Mouse (Mus musculus): ENCODE data around the gene Foxk1.
A peak's percentile ranks its signal among the peaks of the same experiment; 100 is the strongest.

Gene Foxk1

DNA sequence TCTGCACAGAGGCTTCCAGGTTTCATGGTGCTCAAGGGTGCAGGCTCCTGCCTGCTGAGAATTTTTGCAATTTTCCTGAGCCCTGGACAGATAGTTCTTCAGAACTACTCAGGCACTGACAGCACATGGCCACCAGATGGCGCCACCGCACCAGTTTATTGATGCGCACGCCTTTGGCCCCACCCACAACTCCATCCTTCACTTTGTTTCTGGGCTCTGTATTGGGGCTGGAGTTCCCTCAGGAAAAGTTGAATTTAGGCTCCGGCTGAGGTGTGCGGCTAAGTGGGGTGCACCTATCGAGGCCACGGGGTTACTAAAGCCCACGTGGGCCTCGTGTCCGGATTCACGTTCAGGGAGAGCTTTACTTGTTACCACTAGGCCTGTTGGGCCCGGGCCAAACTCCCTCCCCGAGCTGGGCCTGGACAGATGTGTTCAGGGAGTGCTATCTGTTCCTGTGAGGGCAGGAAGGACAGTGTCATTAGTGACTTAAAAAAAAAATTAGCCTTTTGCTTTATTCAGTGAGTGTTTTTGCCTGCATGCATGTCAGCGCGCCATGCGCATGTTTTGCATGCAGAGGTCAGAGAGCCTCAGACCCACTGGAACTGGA, 77.6 kb downstream of the Foxk1 start:
- peak; percentile 91 for DNase-seq (ENCODE audit: low spot score)

DNA sequence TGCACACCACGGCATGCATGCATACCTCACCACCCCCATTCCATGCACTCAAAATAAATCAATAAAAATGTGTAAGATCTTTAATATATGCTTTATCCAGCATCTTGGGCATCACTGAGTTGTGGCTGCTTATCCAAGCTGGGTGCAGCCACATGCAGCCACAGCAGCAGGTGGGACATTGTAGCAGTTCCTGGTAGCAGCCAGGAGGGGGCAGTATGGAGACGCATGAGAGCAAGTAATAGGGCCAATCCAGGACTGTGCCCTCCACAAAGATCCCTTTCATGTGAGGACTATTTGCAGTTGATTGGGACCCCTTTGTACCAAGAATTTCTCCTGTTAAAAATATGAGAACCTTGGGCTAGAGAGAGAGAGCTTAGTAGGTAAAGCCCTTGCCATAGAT, 81.2 kb downstream of the Foxk1 start:
- no peak for DNase-seq (ENCODE audit: low spot score)

DNA sequence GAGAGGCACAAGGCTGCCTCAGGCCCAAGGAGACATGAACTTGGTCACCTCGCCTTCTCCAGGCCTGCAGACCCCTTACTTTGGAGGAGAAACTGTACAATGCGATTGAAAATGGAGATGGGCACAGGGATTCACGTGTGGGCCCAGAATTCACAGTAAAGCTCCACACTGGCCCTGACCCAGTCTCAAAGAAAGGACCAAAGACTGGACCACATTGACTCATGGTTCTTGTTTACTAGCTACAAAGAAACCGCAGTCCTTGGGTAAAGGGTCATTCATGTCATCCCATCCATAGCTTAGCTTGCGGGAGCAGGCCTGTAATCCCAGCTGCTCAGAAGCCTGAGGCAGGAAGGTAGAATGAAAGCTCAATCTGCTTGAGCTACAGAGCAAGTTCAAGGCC, 82.3 kb downstream of the Foxk1 start:
- DNase-seq (ENCODE audit: low spot score), result no peak

DNA sequence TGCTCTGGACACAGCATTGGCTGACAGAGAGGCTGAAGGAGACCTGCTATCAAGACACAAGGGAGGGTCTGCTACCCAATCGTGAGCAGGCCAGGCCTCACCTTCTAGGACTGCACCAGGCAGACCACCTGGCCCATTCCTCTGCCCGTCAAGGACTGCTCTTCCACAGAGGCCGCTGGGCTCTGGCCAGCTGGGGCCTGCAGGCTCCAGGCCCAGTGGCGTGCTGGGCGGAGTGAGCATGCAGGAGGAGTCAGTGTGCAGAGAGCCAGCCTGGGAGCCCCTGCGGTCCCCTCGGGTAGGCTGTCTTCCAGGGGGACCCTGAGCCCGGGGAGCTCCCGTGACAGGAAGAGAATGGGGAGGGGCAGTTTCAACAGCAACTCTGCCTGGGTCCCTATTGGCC, 85.4 kb downstream of the Foxk1 start:
- no peak for DNase-seq (ENCODE audit: low spot score)

DNA sequence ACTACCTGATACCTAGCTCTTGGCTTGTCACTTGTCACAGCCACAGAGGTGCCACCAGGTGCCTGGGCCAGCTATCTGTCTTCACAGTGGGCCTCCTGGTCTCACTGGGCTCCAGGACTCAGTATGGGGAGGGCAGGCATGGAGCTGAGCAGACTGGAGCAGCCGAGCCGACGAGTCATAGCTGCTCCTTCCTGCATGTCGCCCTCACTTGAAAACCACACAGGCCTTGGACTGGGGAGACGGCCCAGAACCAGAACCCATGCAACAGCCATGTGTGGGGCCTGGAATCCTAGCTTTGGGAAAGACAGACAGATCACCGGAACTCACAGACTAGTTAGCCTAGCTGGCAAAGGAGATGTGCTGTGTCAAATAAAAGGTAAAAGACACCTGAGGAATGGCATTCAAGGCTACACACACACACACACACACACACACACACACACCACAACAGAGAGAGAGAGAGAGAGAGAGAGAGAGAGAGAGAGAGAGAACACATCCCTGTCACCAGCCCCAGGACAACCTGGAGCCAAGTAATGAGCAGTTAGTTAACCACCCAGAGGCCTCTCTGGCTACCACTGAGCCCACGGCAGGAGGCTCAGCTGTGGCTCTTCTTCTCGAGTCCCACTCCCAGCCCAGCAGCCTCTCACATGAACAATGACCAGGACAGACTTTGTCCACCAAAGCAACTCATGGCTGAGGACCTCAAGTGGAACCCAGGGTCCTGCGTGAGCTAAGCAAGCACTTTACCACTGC, 88.8 kb downstream of the Foxk1 start:
- no peak for DNase-seq (ENCODE audit: low spot score)

DNA sequence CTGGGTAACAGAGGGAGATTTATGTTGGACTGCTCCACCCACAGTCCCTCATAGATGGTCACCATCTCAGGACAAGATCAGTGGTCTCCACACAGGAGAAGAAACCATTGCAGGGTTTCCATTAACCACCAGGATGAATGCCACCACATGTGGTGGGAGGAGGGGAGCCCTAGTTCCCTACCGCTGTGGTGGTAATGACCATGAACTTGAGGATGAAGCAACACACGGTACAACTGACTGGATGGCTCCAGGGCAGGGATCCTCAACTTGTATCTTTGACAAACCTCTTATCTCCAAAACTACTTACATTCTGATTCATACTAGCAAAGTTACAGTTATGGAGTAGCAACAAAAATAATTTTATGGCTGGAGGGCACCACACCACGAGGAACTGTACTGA, 92.0 kb downstream of the Foxk1 start:
- DNase-seq (ENCODE audit: low spot score), result no peak

DNA sequence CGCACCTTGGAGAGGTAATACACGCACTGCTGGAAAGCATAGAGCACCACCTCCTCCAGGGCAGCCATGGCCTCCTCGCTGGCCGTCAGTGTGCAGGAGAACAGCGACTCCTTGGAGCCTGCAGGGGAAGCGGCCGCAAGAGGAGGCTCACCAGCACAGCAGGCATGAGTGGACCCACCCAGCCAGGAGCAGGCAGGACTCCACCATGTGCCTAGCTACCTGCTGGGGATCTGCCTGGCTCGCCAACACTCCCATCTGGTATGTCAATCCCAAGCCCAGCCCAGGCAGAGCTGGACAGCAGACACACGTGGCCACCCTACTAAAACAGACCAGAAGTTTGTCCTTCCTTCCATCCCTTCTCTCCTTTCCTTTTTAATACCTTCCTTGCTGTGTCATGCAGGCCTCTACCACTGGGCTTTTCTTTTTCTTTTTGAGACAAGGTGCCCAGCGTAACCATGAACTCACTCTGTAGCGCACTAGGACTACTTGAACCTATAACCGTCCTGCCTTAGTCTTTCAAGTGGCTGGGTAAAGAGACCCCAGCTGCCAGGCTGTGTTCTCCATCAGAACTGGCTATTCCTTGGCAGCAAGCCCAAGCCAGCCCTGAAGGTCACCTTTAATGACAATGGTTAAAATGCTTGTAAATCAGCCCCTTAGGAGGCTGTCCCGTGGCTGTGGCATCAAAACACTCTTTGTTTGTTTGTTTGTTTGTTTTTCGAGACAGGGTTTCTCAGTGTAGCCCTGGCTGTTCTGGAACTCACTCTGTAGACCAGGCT, 94.2 kb downstream of the Foxk1 start:
- DNase-seq (ENCODE audit: low spot score), result no peak

DNA sequence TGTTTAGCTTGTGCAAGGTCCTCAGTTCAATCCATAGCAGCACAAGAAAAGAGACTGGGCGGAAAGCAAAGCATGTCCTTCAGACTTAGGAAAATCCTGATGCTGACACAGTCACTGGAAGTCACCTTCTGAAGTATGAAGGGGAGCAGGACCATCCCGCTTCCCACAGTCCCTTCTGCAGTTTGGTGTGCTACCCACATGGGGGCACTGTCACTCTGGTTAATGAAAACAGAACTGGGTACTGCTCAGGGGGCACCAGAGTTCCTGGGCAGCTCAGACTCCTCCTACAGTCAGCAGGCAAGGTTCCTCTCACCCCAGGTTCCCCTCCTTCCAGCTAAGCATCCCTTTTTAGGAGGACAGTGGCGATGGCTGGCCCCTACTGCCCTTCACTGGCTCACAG, 97.7 kb downstream of the Foxk1 start:
- DNase-seq (ENCODE audit: low spot score), result peak; percentile 70

DNA sequence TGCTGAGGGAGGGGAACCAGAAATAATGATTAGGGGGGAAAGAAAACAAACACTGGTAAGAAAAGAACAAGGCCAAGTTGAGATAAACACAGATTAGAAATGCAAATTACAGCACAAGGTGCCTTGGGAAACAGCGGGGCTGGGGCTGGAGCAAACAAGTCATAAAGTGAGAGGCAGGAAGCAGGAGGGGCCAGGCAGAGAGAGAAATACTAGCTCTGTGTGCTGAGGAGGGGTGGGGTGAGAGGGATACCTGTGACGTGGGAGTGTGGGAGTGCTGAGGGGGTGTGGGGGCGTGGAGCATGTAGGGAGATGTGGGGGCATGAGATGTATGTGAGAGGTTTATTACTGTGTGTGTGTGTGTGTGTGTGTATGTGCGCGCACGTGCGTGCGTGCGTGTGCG, 99.6 kb downstream of the Foxk1 start:
- DNase-seq (ENCODE audit: low spot score), result peak; percentile 5

DNA sequence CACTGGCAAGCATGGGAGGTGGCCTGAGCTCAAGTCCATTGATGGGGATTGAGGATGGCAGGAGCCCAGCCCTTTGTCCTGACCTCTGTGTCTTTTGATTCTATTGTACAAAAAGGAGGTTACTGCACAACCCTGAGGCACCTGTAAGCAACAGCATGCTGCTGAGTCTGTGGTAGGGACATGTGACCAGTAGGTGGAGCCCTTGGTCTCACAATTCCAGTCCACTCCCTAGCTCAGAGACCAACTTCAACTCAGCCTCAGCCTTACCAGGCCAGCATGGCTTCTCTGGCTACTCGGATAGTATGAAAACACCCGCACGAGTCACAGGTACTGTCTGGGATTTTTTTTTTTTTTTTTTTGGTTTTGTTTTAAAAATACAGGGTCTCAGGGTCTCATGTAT, 101.1 kb downstream of the Foxk1 start:
- DNase-seq (ENCODE audit: low spot score), result peak; percentile 90

DNA sequence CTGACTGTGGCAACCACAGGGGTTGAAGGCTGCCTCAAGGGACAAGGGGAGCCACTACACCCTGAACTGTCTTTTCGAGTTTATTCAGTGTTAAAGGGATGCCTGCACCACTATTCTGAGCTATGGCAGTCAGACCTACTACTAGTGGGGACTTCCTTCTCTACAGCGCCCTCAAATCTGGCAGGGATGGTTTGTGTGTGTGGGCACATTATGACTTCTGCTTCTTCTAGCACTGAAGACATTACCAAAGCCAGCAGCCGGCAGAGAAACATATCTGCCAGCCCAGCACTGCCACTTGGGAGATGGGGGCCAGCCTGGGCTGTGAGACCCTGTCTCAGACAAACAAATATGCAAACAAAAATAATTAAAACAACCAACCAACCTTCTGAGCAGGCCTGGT, 102.9 kb downstream of the Foxk1 start:
- no peak for DNase-seq (ENCODE audit: low spot score)

DNA sequence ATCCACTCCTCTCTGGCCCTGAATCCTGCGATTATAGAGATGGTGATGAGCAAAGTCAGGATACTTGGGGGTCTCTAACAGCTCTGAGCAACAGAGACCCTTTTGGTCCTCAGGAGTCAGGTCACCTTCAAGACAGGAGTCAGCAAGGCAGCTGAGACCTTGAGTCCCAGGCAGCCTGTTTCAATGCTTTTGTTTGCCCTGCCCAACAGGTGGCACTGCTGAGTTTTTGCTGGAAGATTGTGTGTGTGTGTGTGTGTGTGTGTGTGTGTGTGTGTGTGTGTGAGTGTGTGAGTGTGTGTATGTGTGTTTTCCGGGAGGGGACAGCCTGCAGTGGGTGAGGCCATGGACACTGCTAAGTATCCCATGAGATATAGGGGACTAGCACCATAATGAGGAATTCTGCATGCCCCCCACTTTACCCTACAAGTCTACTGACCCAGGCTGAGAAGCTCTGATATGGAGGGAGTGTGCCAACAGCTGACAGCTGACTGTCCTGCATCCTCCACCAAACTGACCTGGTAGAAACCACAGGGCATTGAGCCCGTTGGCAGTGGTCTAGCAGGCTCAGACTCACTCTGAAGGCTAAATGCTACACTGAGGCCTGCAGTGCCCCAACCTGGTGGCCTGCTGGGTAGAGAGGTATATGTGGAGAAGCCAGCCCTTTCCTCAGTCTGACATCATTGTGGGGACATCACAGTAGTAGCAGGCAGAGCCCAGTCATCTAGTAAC, 104.6 kb downstream of the Foxk1 start:
- no peak for DNase-seq (ENCODE audit: low spot score)

DNA sequence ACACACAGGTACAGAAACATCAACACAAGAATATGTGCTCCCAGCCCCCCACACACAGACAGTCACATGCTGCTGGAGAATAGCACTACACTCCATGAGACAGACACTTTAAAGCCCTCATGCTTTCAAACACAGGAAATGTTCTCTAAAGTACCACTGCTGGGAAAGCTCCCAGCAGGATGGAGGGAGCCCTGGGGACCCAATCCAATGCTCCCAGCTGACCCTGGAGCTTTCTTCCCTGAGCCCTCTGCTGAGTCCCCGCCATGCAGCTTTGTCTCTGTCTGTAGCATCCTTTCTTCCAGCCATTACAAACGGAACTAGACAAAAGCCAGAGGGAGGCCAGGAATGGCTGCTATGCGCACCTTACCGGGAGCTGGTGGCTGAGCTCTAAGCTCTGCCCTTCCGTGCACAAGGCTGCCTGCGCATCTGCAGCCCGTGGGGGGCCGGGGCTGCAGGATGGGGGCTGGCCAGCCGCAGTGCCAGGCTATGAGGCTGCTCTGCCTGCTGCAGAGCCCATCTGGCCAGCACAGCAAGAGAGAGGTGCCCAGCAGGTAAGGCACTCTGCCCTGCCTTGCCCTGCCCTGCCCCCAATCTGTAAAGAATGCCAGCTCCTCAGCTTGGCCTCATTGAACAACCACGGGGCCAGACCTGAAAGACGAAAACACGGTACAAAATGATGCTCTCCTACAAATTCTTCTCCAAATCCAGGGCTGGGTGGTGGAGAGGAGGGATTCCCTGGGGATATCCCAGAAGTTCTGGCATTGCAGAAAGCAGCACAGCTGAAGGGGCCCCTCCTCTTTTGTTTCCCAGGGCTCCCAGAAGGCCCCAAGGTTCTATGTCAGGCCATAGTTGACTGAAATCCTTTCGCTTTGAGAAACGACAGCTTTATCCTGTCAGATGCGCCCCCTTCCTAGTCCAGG, 108.1 kb downstream of the Foxk1 start:
- DNase-seq (ENCODE audit: low spot score), result no peak

DNA sequence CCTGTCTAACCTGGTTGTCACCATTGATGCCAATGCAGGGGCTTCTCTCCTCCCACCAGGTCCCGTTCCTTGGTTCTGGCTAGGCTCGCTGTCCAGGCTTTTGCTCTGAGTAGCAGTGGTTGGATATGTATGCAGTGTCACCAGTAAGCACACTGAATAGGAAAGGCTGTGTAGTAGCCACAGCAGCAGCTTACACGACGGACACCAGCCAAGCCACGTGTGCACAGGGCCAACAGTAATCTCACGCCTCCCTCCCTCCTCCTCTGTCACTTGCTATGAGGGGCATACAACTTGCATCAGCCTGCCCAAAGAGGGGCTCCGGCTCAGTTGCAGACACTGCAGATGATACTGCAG, 108.7 kb downstream of the Foxk1 start:
- no peak for DNase-seq (ENCODE audit: low spot score)

Measured in embryo, embryonic 10.5 days (tissue).